Mouse (Mus musculus): ENCODE measurements at regions not wholly inside any gene's neighbourhood (a gene's known extent, or its start where the extent isn't known, plus 50 kb on each side); places are given as distances from the start of the nearest gene placed in this dataset.

DNA sequence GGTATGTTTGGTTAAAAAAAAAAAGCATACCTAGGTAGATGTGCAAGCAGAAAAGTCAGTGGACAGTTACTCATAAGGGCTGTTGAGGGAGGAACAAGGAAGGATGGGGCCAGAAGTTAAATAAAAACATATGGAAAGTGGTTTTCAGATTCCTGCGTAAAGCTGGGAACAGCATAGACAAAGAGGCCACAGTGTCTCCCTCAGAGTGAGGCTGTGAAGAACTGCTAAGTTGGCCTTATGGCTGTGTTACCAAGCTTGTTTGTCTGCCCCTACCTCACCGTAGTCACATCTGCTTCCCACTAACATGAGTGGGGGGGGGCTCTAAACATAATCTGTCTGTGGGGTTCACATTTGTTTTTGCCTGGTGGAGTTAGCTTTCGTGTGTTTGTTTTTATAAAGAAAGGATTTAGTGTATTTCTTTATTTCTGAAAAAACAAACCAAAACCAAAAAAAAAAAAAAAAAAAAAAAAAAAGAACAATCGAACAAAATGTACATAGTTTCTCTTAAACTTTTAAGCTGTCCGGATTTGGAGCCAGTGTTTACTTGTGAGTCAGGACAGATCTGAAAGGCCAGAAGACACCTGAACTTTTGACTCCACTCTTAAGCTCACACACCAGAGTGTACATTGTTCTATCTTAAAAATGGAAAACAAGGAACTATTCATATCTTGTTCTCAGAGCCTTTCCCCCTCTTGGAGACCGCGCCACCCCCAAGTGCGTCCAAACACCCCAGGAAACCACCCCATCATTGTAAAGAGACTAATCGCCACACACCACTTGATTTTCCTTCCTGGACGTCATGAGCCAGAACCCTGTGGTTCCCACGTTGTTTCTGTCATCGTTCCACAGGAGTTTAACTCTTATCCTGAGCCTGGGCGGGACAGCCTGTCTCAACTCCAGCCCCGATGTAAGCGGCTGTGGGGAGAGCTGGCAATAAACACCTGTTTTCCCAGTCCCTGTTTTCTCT, 136.9 kb upstream of the Serp2 start:
- TF ChIP-seq CTCF (IDR thresholded peaks at IDR 0.05; ENCODE audit: borderline replicate concordance, control insufficient read depth, extremely low read depth, insufficient read depth, low read length, poor library complexity) (no peak), POLR2A (IDR thresholded peaks at IDR 0.05; ENCODE audit: control insufficient read depth, extremely low read depth, insufficient read depth, low read length, poor library complexity) (no peak)

All from thymus, adult 2 months (tissue).